Mouse (Mus musculus) liver, postnatal 0 days (tissue): ENCODE data around the gene Zdhhc12.

Source experiments
- CTCF ChIP-seq: sonication (generic); IDR thresholded peaks from 2 replicates; pipeline ENCODE4 v1.5.1; 2016; ENCODE audit warnings: antibody characterized with exemption, low read depth
- EP300 ChIP-seq: IDR thresholded peaks from 2 replicates; pipeline ENCODE4 v1.6.1; 2016; ENCODE audit warnings: antibody characterized with exemption, low read depth, mild to moderate bottlenecking

- TF ChIP-seq CTCF (no peak), EP300 (no peak)
These were observed 31.0 kb downstream of the Zdhhc12 start for GRCm38 (mm10) chr2:30062249-30063093.
